Mouse (Mus musculus): ENCODE data around the gene Grm4.
A peak's percentile ranks its signal among the peaks of the same experiment; 100 is the strongest.

GRCm38 (mm10) chr17:27564391-27565162 is 43.4 kb upstream of the Grm4 start:
- no peak for TF ChIP-seq USF1 (IDR thresholded peaks at IDR 0.05; ENCODE audit: low read depth)
- TF ChIP-seq POLR2A (IDR thresholded peaks at IDR 0.05; ENCODE audit: insufficient read length, low read depth), result no peak
- peak; percentile 14 for TF ChIP-seq POLR2AphosphoS2 (IDR thresholded peaks at IDR 0.05; ENCODE audit: insufficient read length, low read depth)

All from myocyte (in vitro differentiated cells).